Mouse (Mus musculus) left cerebral cortex, postnatal 4 days (tissue): ENCODE measurements around the gene Hrk. TPM values are rescaled to one million over a fixed set of nuclear protein-coding genes. Genes with fewer than 3 reads are reported as not detected.

Experiments
- DNase-seq: peaks from one replicate; pipeline ENCODE4 v3.0.0-alpha.2; 2022
- intact Hi-C: fragments of 180-260 bp; cut with DNase I; formaldehyde crosslinking; loops from one replicate; pipeline ENCODE4 v1.15.1; 2025
- total RNA-seq, 2 experiments: library from RNA; stranded (reverse); gene quantifications; 2 replicates each; pipeline ENCODE4 v1.2.3; 2021

The Hrk gene
- total RNA-seq, 2 experiments from 2014 or later = 15.8 to 20.7 TPM

- no peak for DNase-seq
- intact Hi-C loops = no loop called here
These were observed 3.8 kb upstream of the Hrk start for GRCm38 (mm10) chr5:118160691-118161090.

- intact Hi-C loops = no loop called here
- no peak for DNase-seq
These were observed 1.0 kb downstream of the Hrk start for GRCm38 (mm10) chr5:118165462-118165861.

- intact Hi-C loops = no loop called here
- DNase-seq = peak; percentile 75
These were observed 3.1 kb downstream of the Hrk start for GRCm38 (mm10) chr5:118167561-118167995.

- peak; percentile 34 for DNase-seq
- intact Hi-C loops = no loop called here
These were observed 5.1 kb downstream of the Hrk start for GRCm38 (mm10) chr5:118169222-118170221.

GRCm38 (mm10) chr5:118170888-118171529 is 6.6 kb downstream of the Hrk start:
- intact Hi-C loops = no loop called here
- DNase-seq = no peak

GRCm38 (mm10) chr5:118171665-118172064 is 7.2 kb downstream of the Hrk start:
- no peak for DNase-seq
- intact Hi-C loops = no loop called here

- intact Hi-C loops = no loop called here
- DNase-seq = no peak
These were observed 7.8 kb downstream of the Hrk start for GRCm38 (mm10) chr5:118172078-118172723.

GRCm38 (mm10) chr5:118174310-118175009 is 10.0 kb downstream of the Hrk start:
- no peak for DNase-seq
- intact Hi-C loops = no loop called here

GRCm38 (mm10) chr5:118175137-118175536 is 10.7 kb downstream of the Hrk start:
- no peak for DNase-seq
- intact Hi-C loops = no loop called here

- intact Hi-C loops = no loop called here
- no peak for DNase-seq
These were observed 13.2 kb downstream of the Hrk start for GRCm38 (mm10) chr5:118177640-118178039.

GRCm38 (mm10) chr5:118186903-118187633 is 22.6 kb downstream of the Hrk start:
- no peak for DNase-seq
- intact Hi-C loops = no loop called here

- DNase-seq = no peak
- intact Hi-C loops = no loop called here
These were observed 23.9 kb downstream of the Hrk start for GRCm38 (mm10) chr5:118188356-118188755.

GRCm38 (mm10) chr5:118190491-118190890 is 26.0 kb downstream of the Hrk start:
- no peak for DNase-seq
- intact Hi-C loops = no loop called here

- intact Hi-C loops = no loop called here
- DNase-seq = no peak
These were observed 27.8 kb downstream of the Hrk start for GRCm38 (mm10) chr5:118192221-118192620.

GRCm38 (mm10) chr5:118197421-118197820 is 33.0 kb downstream of the Hrk start:
- intact Hi-C loops = no loop called here
- DNase-seq = peak; percentile 21

- no peak for DNase-seq
- intact Hi-C loops = no loop called here
These were observed 35.2 kb downstream of the Hrk start for GRCm38 (mm10) chr5:118199670-118200069.

GRCm38 (mm10) chr5:118204675-118205440 is 40.4 kb downstream of the Hrk start:
- DNase-seq = no peak
- intact Hi-C loops = no loop called here

- no peak for DNase-seq
- intact Hi-C loops = no loop called here
These were observed 41.4 kb downstream of the Hrk start for GRCm38 (mm10) chr5:118205852-118206251.

- DNase-seq = no peak
- intact Hi-C loops = no loop called here
These were observed 49.6 kb downstream of the Hrk start for GRCm38 (mm10) chr5:118214012-118214411.
